Mouse (Mus musculus): ENCODE measurements at regions not wholly inside any gene's neighbourhood (a gene's known extent, or its start where the extent isn't known, plus 50 kb on each side); places are given as distances from the start of the nearest gene placed in this dataset.

DNA sequence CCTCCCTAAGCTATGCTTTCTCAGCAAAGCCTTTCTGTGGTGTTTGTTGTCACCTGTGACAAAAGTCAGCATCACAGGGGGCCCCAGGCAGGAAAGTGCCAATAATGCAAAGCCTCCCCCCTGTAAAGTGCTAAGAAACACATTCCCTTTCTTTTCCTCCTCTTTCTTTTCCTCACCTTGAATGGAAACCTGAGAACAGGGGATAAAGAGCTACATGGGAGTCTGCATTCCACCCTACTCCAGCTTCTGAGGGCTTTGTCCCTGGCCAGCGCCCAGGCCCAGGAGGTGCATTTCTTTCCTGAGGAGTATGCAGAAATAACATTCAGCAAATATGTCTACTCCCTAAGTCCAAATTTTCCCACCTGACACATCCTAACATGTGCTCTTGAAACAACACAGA is 146.4 kb downstream of the Snx19 start:
- Histone ChIP-seq H3K27me3 (ENCODE audit: control insufficient read depth, insufficient read depth, low read length) (no peaks in the 10 kb centered on the region), H3K36me3 (ENCODE audit: control insufficient read depth, insufficient read depth, low read length) (no peaks in the 10 kb centered on the region), H3K4me3 (replicated peaks; ENCODE audit: low read depth, low read length) (no peak overlapping the region), H3K4me1 (ENCODE audit: control insufficient read depth, insufficient read depth, low read length) (no peaks in the 10 kb centered on the region), H3K4me2 (ENCODE audit: low read length) (no peak overlapping the region), H3K9ac (replicated peaks; ENCODE audit: low read length) (no peak overlapping the region), H3K27ac (replicated peaks; ENCODE audit: low read depth, low read length) (no peak overlapping the region), H3K9me3 (ENCODE audit: control insufficient read depth, low read length) (no peaks in the 10 kb centered on the region)
- WGBS = 8% methylated on average over 1 of the region's 1 CpGs
- ATAC-seq (ENCODE audit: low FRiP score, low TSS enrichment) = no peak
- no peak for DNase-seq

DNA sequence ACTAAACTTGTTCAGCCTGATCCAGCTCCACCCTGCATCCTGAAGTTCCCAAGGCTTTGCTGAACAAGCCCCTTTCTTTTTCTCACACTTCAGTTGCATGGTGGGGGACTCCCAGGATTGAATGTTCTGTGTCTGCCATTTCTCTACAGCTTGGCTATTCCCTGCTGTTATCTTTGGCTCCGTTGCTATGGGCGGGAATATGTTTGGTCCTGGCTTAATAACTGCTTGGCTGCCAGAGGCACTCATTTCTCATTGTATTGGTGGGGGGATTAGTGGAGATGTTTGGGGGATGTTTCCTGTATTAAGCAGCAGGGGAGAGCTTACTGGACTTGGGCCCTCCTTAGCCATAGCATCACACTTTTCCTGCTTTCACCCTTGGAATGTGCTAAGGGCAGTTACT is 144.1 kb downstream of the Snx19 start:
- Histone ChIP-seq H3K27ac (replicated peaks; ENCODE audit: low read depth, low read length) (no peak overlapping the region), H3K4me3 (replicated peaks; ENCODE audit: low read depth, low read length) (no peak overlapping the region), H3K4me2 (ENCODE audit: low read length) (no peak overlapping the region), H3K27me3 (ENCODE audit: control insufficient read depth, insufficient read depth, low read length) (no peaks in the 10 kb centered on the region), H3K4me1 (ENCODE audit: control insufficient read depth, insufficient read depth, low read length) (no peaks in the 10 kb centered on the region), H3K9me3 (ENCODE audit: control insufficient read depth, low read length) (no peaks in the 10 kb centered on the region), H3K9ac (replicated peaks; ENCODE audit: low read length) (no peak overlapping the region), H3K36me3 (ENCODE audit: control insufficient read depth, insufficient read depth, low read length) (no peaks in the 10 kb centered on the region)
- DNase-seq = peak; percentile 51
- ATAC-seq (ENCODE audit: low FRiP score, low TSS enrichment) = no peak
- 9% methylated on average over 2 of the region's 2 CpGs for WGBS

DNA sequence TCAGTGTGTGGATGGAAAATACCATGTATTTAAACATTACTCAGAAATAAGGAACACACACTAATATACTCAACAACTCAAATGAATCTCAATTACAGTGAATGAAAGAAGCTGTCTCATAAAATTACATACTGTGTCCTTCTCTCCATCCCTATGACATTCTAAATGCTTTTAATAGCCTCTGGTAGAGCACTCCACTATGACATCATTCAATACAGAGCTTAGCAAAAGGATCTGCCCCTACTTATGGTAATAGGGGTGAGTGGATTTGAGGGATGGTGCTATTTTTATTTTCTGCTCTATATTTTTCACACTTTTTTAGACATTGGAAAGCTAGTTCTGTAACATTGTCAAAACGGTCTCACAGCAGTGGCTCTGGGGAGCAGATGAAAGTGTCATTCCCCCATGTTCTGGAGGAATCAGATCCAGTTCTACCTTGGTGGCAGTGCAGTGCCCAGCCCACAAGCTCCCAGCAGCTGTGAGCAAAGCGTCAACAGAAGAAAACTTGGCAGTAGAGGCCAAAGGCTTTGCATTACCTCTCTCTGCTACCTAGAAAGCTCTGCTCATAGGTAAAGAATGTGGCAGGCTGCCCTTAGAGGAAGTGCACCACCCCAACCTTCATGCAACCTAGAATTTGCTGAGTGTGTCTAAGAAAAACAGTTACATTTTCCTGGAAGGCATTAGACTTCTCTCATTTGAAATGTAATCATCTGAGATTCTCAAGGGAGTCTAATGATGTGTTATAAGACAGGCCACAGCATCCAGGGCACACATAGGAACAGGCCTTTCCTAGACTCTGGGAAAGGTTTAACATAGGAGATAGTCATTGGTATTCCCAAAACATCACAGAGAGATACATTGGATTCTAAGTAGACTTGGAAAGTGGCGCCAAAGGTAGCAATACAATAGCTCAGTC is 138.1 kb downstream of the Snx19 start:
- Histone ChIP-seq H3K4me2 (ENCODE audit: low read length) (no peak overlapping the region), H3K27me3 (ENCODE audit: control insufficient read depth, insufficient read depth, low read length) (no peaks in the 10 kb centered on the region), H3K9ac (replicated peaks; ENCODE audit: low read length) (no peak overlapping the region), H3K4me3 (replicated peaks; ENCODE audit: low read depth, low read length) (no peak overlapping the region), H3K27ac (replicated peaks; ENCODE audit: low read depth, low read length) (no peak overlapping the region), H3K9me3 (ENCODE audit: control insufficient read depth, low read length) (no peaks in the 10 kb centered on the region), H3K4me1 (ENCODE audit: control insufficient read depth, insufficient read depth, low read length) (no peaks in the 10 kb centered on the region), H3K36me3 (ENCODE audit: control insufficient read depth, insufficient read depth, low read length) (no peaks in the 10 kb centered on the region)
- 89% methylated on average over 3 of the region's 3 CpGs for WGBS
- ATAC-seq (ENCODE audit: low FRiP score, low TSS enrichment) (no peak), DNase-seq (no peak)

DNA sequence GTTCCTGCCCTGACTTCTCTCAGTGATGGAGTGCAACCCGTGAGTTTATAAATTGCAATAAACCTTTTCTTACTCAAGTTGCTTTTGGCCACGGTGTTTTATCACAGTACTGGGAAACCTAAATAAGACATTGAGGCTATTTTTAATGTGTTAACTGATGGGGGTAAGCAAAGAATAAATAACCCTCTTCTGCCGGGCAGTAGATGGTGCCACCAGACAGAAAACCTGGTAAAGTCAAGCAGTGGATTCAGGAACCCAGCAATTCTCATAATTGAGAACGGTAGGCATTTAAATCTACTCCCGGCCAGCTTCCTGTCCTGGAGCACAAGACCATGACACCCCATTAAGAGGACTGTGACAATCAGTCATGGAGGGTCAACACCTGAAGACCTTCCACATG is 136.5 kb downstream of the Snx19 start:
- no peaks in the 10 kb centered on the region for H3K27me3 ChIP-seq (ENCODE audit: control insufficient read depth, insufficient read depth, low read length)
- H3K4me3 ChIP-seq (replicated peaks; ENCODE audit: low read depth, low read length) = no peak overlapping the region
- no peak overlapping the region for H3K4me2 ChIP-seq (ENCODE audit: low read length)
- 89% methylated on average over 5 of the region's 5 CpGs for WGBS
- DNase-seq (no peak), ATAC-seq (ENCODE audit: low FRiP score, low TSS enrichment) (no peak)
- no peaks in the 10 kb centered on the region for H3K4me1 ChIP-seq (ENCODE audit: control insufficient read depth, insufficient read depth, low read length)
- no peaks in the 10 kb centered on the region for H3K9me3 ChIP-seq (ENCODE audit: control insufficient read depth, low read length)
- no peak overlapping the region for H3K9ac ChIP-seq (replicated peaks; ENCODE audit: low read length)
- H3K27ac ChIP-seq (replicated peaks; ENCODE audit: low read depth, low read length) = no peak overlapping the region
- H3K36me3 ChIP-seq (ENCODE audit: control insufficient read depth, insufficient read depth, low read length) = no peaks in the 10 kb centered on the region

DNA sequence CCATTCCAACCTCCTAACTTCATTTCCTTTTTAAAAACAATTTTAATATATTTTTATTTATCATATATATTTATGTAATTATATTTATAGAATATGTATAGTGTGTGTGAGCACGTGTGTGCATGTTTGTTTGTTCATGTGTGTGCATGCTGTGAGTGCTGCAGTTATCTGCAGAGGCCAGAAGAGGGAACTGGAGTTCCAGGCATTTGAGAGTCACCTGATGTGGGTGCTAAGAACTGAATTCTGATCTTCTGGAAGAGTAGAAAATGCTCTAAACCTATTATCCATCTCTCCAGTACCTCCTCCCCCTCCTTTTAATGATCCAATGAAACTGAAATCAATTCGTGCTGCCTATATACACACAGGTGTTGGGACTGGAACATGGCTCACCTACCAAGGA is 128.0 kb downstream of the Snx19 start:
- no peaks in the 10 kb centered on the region for H3K36me3 ChIP-seq (ENCODE audit: control insufficient read depth, insufficient read depth, low read length)
- DNase-seq = no peak
- H3K9me3 ChIP-seq (ENCODE audit: control insufficient read depth, low read length) = no peaks in the 10 kb centered on the region
- no peak overlapping the region for H3K4me2 ChIP-seq (ENCODE audit: low read length)
- no peak for ATAC-seq (ENCODE audit: low FRiP score, low TSS enrichment)
- 82% methylated on average over 2 of the region's 2 CpGs for WGBS
- no peak overlapping the region for H3K4me3 ChIP-seq (replicated peaks; ENCODE audit: low read depth, low read length)
- H3K27me3 ChIP-seq (ENCODE audit: control insufficient read depth, insufficient read depth, low read length) = no peaks in the 10 kb centered on the region
- no peaks in the 10 kb centered on the region for H3K4me1 ChIP-seq (ENCODE audit: control insufficient read depth, insufficient read depth, low read length)
- no peak overlapping the region for H3K27ac ChIP-seq (replicated peaks; ENCODE audit: low read depth, low read length)
- H3K9ac ChIP-seq (replicated peaks; ENCODE audit: low read length) = no peak overlapping the region

DNA sequence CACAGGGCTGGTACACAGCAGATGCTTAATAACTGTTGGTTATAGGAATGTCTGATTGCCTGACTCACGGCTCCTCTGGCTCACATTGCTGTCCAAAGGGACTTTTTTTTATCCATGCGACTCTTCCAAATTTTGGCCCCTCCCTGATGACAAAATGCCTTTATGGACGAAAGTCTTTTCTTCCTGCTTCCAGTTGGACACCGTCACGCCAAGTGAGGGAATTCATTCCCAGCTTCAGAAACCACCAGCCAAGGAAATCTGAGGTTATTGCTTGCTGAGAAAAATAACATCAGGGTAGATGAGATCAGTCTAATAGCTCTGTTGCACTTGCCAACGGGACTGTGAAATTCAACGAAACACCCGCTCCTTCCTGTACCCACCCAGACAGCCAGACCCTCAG is 125.8 kb downstream of the Snx19 start:
- ATAC-seq (ENCODE audit: low FRiP score, low TSS enrichment) (no peak), DNase-seq (no peak)
- Histone ChIP-seq H3K36me3 (ENCODE audit: control insufficient read depth, insufficient read depth, low read length) (no peaks in the 10 kb centered on the region), H3K27me3 (ENCODE audit: control insufficient read depth, insufficient read depth, low read length) (no peaks in the 10 kb centered on the region), H3K4me2 (ENCODE audit: low read length) (no peak overlapping the region), H3K9ac (replicated peaks; ENCODE audit: low read length) (no peak overlapping the region), H3K4me3 (replicated peaks; ENCODE audit: low read depth, low read length) (no peak overlapping the region), H3K9me3 (ENCODE audit: control insufficient read depth, low read length) (no peaks in the 10 kb centered on the region), H3K4me1 (ENCODE audit: control insufficient read depth, insufficient read depth, low read length) (no peaks in the 10 kb centered on the region), H3K27ac (replicated peaks; ENCODE audit: low read depth, low read length) (no peak overlapping the region)
- 90% methylated on average over 8 of the region's 8 CpGs for WGBS

DNA sequence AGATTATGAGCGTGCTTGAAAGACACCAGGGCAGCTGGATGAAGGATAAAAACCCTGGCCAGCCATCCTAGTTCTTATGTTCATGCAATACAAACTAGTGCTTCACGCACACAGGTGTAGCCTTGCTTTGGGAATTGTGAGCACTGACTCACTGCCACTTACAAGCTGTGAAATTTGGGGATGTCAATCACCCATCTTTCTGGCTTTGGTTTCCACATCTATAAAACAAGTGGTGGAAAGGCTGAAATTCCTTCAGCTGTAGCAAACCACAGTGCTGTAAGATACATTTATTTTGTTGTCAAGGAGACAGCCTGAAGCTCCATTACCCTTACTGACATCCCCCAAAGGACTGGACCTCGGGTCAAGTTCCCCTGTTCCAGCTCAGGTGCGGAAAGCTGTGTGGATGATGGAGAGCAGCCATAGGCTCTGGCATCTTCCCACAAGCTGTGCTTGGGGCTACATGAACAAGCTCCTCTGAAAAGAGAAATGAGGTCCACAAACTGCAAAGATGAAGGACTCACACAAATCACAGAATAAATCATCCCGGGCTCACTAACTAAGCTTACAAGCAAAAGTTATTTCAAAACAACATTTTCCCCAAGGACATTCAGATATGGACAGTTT is 123.1 kb downstream of the Snx19 start:
- Histone ChIP-seq H3K9me3 (ENCODE audit: control insufficient read depth, low read length) (no peaks in the 10 kb centered on the region), H3K4me3 (replicated peaks; ENCODE audit: low read depth, low read length) (no peak overlapping the region), H3K36me3 (ENCODE audit: control insufficient read depth, insufficient read depth, low read length) (no peaks in the 10 kb centered on the region), H3K4me2 (ENCODE audit: low read length) (no peak overlapping the region), H3K9ac (replicated peaks; ENCODE audit: low read length) (no peak overlapping the region), H3K27ac (replicated peaks; ENCODE audit: low read depth, low read length) (no peak overlapping the region), H3K4me1 (ENCODE audit: control insufficient read depth, insufficient read depth, low read length) (no peaks in the 10 kb centered on the region), H3K27me3 (ENCODE audit: control insufficient read depth, insufficient read depth, low read length) (no peaks in the 10 kb centered on the region)
- 82% methylated on average over 5 of the region's 5 CpGs for WGBS
- no peak for DNase-seq
- ATAC-seq (ENCODE audit: low FRiP score, low TSS enrichment) = no peak

DNA sequence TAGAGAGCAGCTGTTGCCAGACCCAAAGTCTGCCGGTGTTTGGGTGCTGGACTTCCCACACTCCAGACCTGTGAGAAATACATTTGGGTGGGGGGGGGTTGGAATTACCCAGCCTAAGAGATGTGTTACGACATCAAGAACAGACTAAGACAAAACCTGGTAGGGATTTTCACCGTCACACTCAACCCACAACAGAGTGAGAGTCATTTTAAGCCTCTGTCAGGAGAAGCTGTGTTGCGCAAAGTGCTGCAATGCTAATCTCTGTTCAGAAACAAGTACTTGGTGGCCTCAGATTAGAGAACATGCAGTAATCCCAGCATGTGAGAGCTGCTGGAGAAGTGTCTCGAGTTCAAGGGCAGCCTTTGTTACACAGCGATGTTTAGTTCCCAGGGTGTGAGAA is 113.0 kb downstream of the Snx19 start:
- DNase-seq = no peak
- no peak overlapping the region for H3K4me2 ChIP-seq (ENCODE audit: low read length)
- no peaks in the 10 kb centered on the region for H3K9me3 ChIP-seq (ENCODE audit: control insufficient read depth, low read length)
- H3K4me1 ChIP-seq (ENCODE audit: control insufficient read depth, insufficient read depth, low read length) = 0 out of 2 replicates have a peak, but pooled peaks cover under 1% of the 10 kb centered on the region
- no peak for ATAC-seq (ENCODE audit: low FRiP score, low TSS enrichment)
- no peak overlapping the region for H3K4me3 ChIP-seq (replicated peaks; ENCODE audit: low read depth, low read length)
- H3K27me3 ChIP-seq (ENCODE audit: control insufficient read depth, insufficient read depth, low read length) = no peaks in the 10 kb centered on the region
- H3K9ac ChIP-seq (replicated peaks; ENCODE audit: low read length) = no peak overlapping the region
- H3K27ac ChIP-seq (replicated peaks; ENCODE audit: low read depth, low read length) = no peak overlapping the region
- WGBS = 85% methylated on average over 6 of the region's 6 CpGs
- H3K36me3 ChIP-seq (ENCODE audit: control insufficient read depth, insufficient read depth, low read length) = no peaks in the 10 kb centered on the region

All from midbrain, embryonic 14.5 days (tissue).